Mouse (Mus musculus): ENCODE results near the gene Klc2. TPM values are rescaled to one million over a fixed set of nuclear protein-coding genes. Genes with fewer than 3 reads are reported as not detected.
A peak's percentile ranks its signal among the peaks of the same experiment; 100 is the strongest.
"Not testable (repeated sequence)": the region's sequence is repeated elsewhere in the genome, so short reads cannot be mapped to it uniquely, and the experiment has no call there.

The Klc2 gene
- 100 to 1,000 TPM; 170 to 176 TPM for total RNA-seq (2021)
- long read RNA-seq, transcript Klc2-204 (16 exons, 3,169 nt): major isoform, 24 of 57 reads
- long read RNA-seq, partial matches to known transcripts: 7 of 57 reads
- long read RNA-seq, other reads (novel, unspliced or antisense): 23 of 57 reads

- DNase-seq (ENCODE audit: low spot score in 2 of 2): no peak
Measured at GRCm38 (mm10) chr19:5118384-5118698, at the start of gene Klc2. Gene Klc2, minus strand, starts transcription at chr19:5118560.

- DNase-seq (ENCODE audit: low spot score in 2 of 2): no peak
Measured at GRCm38 (mm10) chr19:5167477-5167876, 49.1 kb upstream of the Klc2 start.

GRCm38 (mm10) chr19:5164380-5164779, 46.0 kb upstream of the Klc2 start:
- peak; percentile 29 to 30 for DNase-seq (ENCODE audit: low spot score in 2 of 2)

GRCm38 (mm10) chr19:5161913-5162312, 43.6 kb upstream of the Klc2 start:
- DNase-seq (ENCODE audit: low spot score in 2 of 2): no peak

- no peak for DNase-seq (ENCODE audit: low spot score in 2 of 2)
Measured at GRCm38 (mm10) chr19:5152261-5152660, 33.9 kb upstream of the Klc2 start.

- DNase-seq (ENCODE audit: low spot score in 2 of 2): no peak
Measured at GRCm38 (mm10) chr19:5151741-5152140, 33.4 kb upstream of the Klc2 start.

- DNase-seq (ENCODE audit: low spot score in 2 of 2): peak; percentile 72 to 76
Measured at GRCm38 (mm10) chr19:5151331-5151730, 33.0 kb upstream of the Klc2 start.

- no peak for DNase-seq (ENCODE audit: low spot score in 2 of 2)
Measured at GRCm38 (mm10) chr19:5150358-5150757, 32.0 kb upstream of the Klc2 start.

- DNase-seq (ENCODE audit: low spot score in 2 of 2): not testable (repeated sequence)
Measured at GRCm38 (mm10) chr19:5149041-5149440, 30.7 kb upstream of the Klc2 start.

GRCm38 (mm10) chr19:5139640-5140039, 21.3 kb upstream of the Klc2 start:
- peak; percentile 74 to 80 for DNase-seq (ENCODE audit: low spot score in 2 of 2)

- no peak for DNase-seq (ENCODE audit: low spot score in 2 of 2)
Measured at GRCm38 (mm10) chr19:5131237-5131636, 12.9 kb upstream of the Klc2 start.

- DNase-seq (ENCODE audit: low spot score in 2 of 2): no peak
Measured at GRCm38 (mm10) chr19:5129770-5130169, 11.4 kb upstream of the Klc2 start.

GRCm38 (mm10) chr19:5124055-5124614, 5.8 kb upstream of the Klc2 start:
- DNase-seq (ENCODE audit: low spot score in 2 of 2): no peak

- no peak for DNase-seq (ENCODE audit: low spot score in 2 of 2)
Measured at GRCm38 (mm10) chr19:5123241-5123640, 4.9 kb upstream of the Klc2 start.

- no peak for DNase-seq (ENCODE audit: low spot score in 2 of 2)
Measured at GRCm38 (mm10) chr19:5122492-5122891, 4.1 kb upstream of the Klc2 start.

- peak; percentile 93 to 95 for DNase-seq (ENCODE audit: low spot score in 2 of 2)
Measured at GRCm38 (mm10) chr19:5117494-5118383, 621 bp downstream of the Klc2 start.

GRCm38 (mm10) chr19:5113783-5114182, 4.6 kb downstream of the Klc2 start:
- peak; percentile 46 to 49 for DNase-seq (ENCODE audit: low spot score in 2 of 2)

- DNase-seq (ENCODE audit: low spot score in 2 of 2): peak; percentile 44 to 46
Measured at GRCm38 (mm10) chr19:5109659-5110453, 8.5 kb downstream of the Klc2 start.

GRCm38 (mm10) chr19:5108702-5109101, 9.7 kb downstream of the Klc2 start:
- no peak for DNase-seq (ENCODE audit: low spot score in 2 of 2)

- DNase-seq (ENCODE audit: low spot score in 2 of 2): peak; percentile 30 to 58
Measured at GRCm38 (mm10) chr19:5108271-5108575, 10.1 kb downstream of the Klc2 start.

GRCm38 (mm10) chr19:5107556-5108270, 10.6 kb downstream of the Klc2 start:
- no peak for DNase-seq (ENCODE audit: low spot score in 2 of 2)

All from layer of hippocampus, postnatal 10 days (tissue).